Mouse (Mus musculus): ENCODE measurements at regions not wholly inside any gene's neighbourhood (a gene's known extent, or its start where the extent isn't known, plus 50 kb on each side); places are given as distances from the start of the nearest gene placed in this dataset.

DNA sequence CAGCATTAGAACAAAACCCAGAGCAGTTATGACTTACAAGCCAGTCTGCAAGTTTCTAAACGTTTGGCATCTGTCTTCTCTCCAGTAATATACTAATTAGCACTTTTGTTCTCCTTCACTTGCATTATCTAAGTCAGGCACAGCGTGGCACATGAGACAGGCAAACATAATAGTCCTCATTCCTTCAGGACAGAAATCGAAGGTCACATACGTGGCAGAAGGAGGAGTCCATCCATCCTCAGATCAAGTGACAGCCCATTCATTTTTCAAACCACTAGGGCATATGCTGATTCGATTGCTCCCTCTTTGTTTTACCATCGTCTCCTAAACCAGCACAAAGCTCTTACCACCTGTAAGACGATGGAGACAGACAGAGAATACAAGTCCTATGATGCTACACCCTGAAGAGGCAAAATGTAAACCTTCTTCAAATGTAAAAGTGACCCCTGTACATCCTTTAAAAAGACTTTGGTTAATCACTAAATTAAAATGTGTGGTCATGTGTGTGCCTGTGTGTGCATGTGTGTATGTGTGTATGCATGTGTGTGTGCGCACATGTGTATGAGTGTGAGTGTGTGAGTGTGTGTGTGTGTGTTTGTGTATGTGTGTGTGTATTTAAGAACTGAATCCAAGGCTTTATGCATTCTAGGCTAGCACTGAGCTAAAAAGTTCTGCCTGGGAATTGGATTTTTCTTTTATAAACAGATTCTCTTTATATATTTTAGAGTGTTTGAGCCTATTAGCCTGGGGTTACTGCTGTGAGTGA, 90.9 kb upstream of the Klf12 start:
- Histone ChIP-seq H3K27me3 (ENCODE audit: control insufficient read depth, insufficient read depth, low read length) (no peaks in the 10 kb centered on the region), H3K4me2 (replicated peaks) (peak overlapping the region; percentile 57), H3K4me1 (replicated peaks; ENCODE audit: control insufficient read depth, insufficient read depth, low read length) (no peaks in the 10 kb centered on the region), H3K36me3 (replicated peaks; ENCODE audit: control insufficient read depth, insufficient read depth) (no peaks in the 10 kb centered on the region), H3K4me3 (replicated peaks; ENCODE audit: low read length) (peak overlapping the region; percentile 20), H3K9me3 (ENCODE audit: control insufficient read depth, low read length) (no peaks in the 10 kb centered on the region), H3K27ac (peak overlapping the region; percentile 73), H3K9ac (peak overlapping the region; percentile 53)
- 19% methylated on average over 8 of the region's 8 CpGs for WGBS
- ATAC-seq (ENCODE audit: low FRiP score): peak; percentile 79
- DNase-seq (ENCODE audit: low spot score): peak; percentile 40

- WGBS: 23% methylated on average over 18 of the region's 18 CpGs
- Histone ChIP-seq H3K4me2 (replicated peaks) (peak overlapping the region; percentile 57), H3K36me3 (replicated peaks; ENCODE audit: control insufficient read depth, insufficient read depth) (no peaks in the 10 kb centered on the region), H3K9me3 (ENCODE audit: control insufficient read depth, low read length) (no peaks in the 10 kb centered on the region), H3K4me3 (replicated peaks; ENCODE audit: low read length) (peak overlapping the region; percentile 20), H3K9ac (peak overlapping the region; percentile 53), H3K4me1 (replicated peaks; ENCODE audit: control insufficient read depth, insufficient read depth, low read length) (no peaks in the 10 kb centered on the region), H3K27ac (peak overlapping the region; percentile 73), H3K27me3 (ENCODE audit: control insufficient read depth, insufficient read depth, low read length) (no peaks in the 10 kb centered on the region)
- DNase-seq (ENCODE audit: low spot score): peak; percentile 73
- ATAC-seq (ENCODE audit: low FRiP score): peak; percentile 91
Measured at GRCm38 (mm10) chr14:100374494-100375217, 90.2 kb upstream of the Klf12 start.

GRCm38 (mm10) chr14:100366234-100366864, 81.9 kb upstream of the Klf12 start:
- ATAC-seq (ENCODE audit: low FRiP score) (no peak), DNase-seq (ENCODE audit: low spot score) (no peak)
- H3K4me3 ChIP-seq (replicated peaks; ENCODE audit: low read length): no peak overlapping the region
- no peaks in the 10 kb centered on the region for H3K36me3 ChIP-seq (replicated peaks; ENCODE audit: control insufficient read depth, insufficient read depth)
- no peaks in the 10 kb centered on the region for H3K4me1 ChIP-seq (replicated peaks; ENCODE audit: control insufficient read depth, insufficient read depth, low read length)
- WGBS: 68% methylated on average over 5 of the region's 5 CpGs
- no peaks in the 10 kb centered on the region for H3K27me3 ChIP-seq (ENCODE audit: control insufficient read depth, insufficient read depth, low read length)
- no peaks in the 10 kb centered on the region for H3K9me3 ChIP-seq (ENCODE audit: control insufficient read depth, low read length)
- no peak overlapping the region for H3K4me2 ChIP-seq (replicated peaks)
- H3K9ac ChIP-seq: no peak overlapping the region
- no peak overlapping the region for H3K27ac ChIP-seq

- ATAC-seq (ENCODE audit: low FRiP score) (no peak), DNase-seq (ENCODE audit: low spot score) (no peak)
- Histone ChIP-seq H3K4me2 (replicated peaks) (no peak overlapping the region), H3K27me3 (ENCODE audit: control insufficient read depth, insufficient read depth, low read length) (no peaks in the 10 kb centered on the region), H3K9me3 (ENCODE audit: control insufficient read depth, low read length) (no peaks in the 10 kb centered on the region), H3K4me1 (replicated peaks; ENCODE audit: control insufficient read depth, insufficient read depth, low read length) (no peaks in the 10 kb centered on the region), H3K27ac (no peak overlapping the region), H3K9ac (no peak overlapping the region), H3K36me3 (replicated peaks; ENCODE audit: control insufficient read depth, insufficient read depth) (no peaks in the 10 kb centered on the region), H3K4me3 (replicated peaks; ENCODE audit: low read length) (no peak overlapping the region)
- WGBS: 64% methylated on average over 3 of the region's 3 CpGs
Measured at GRCm38 (mm10) chr14:100362786-100363185, 78.3 kb upstream of the Klf12 start.

DNA sequence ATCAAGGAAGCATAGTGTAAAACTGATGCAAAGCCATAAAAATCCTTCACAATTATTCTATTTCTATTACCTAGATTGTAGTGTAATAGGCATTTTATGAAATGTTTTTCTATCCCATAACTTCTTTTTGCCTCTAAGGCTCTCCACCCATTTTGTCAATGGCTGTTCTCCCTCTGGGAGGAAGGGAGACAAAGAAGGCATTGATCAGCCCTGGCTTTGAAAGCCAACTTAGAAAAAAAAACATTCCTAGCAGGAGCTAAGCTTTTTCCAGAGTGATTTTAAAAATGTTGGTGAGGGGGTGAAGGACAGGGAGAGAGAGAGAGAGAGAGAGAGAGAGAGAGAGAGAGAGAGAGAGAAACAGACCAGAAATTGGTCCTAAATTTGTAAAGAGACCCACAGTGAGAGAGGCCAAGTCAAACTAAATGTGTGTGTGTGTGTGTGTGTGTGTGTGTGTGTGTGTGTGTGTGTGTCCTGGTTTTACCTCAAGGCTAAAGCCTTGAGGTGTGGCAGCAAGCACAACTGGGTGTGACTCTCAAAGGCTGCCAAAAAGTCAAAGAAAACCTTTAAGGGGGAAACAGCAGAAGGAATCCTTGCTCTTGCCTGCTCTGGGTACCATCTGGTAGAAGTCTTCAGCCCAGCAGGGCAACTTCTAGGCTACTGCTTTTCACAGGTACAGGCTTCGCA, 77.0 kb upstream of the Klf12 start:
- Histone ChIP-seq H3K4me1 (replicated peaks; ENCODE audit: control insufficient read depth, insufficient read depth, low read length) (no peaks in the 10 kb centered on the region), H3K4me3 (replicated peaks; ENCODE audit: low read length) (no peak overlapping the region), H3K27ac (no peak overlapping the region), H3K27me3 (ENCODE audit: control insufficient read depth, insufficient read depth, low read length) (no peaks in the 10 kb centered on the region), H3K4me2 (replicated peaks) (no peak overlapping the region), H3K36me3 (replicated peaks; ENCODE audit: control insufficient read depth, insufficient read depth) (no peaks in the 10 kb centered on the region), H3K9ac (no peak overlapping the region), H3K9me3 (ENCODE audit: control insufficient read depth, low read length) (no peaks in the 10 kb centered on the region)
- ATAC-seq (ENCODE audit: low FRiP score) (no peak), DNase-seq (ENCODE audit: low spot score) (no peak)
- 57% methylated on average over 1 of the region's 1 CpGs for WGBS

- Histone ChIP-seq H3K4me2 (replicated peaks) (no peak overlapping the region), H3K27me3 (ENCODE audit: control insufficient read depth, insufficient read depth, low read length) (no peaks in the 10 kb centered on the region), H3K9me3 (ENCODE audit: control insufficient read depth, low read length) (no peaks in the 10 kb centered on the region), H3K27ac (no peak overlapping the region), H3K9ac (no peak overlapping the region), H3K36me3 (replicated peaks; ENCODE audit: control insufficient read depth, insufficient read depth) (no peaks in the 10 kb centered on the region), H3K4me1 (replicated peaks; ENCODE audit: control insufficient read depth, insufficient read depth, low read length) (no peaks in the 10 kb centered on the region), H3K4me3 (replicated peaks; ENCODE audit: low read length) (no peak overlapping the region)
- 69% methylated on average over 3 of the region's 3 CpGs for WGBS
- ATAC-seq (ENCODE audit: low FRiP score): no peak
- DNase-seq (ENCODE audit: low spot score): no peak
Measured at GRCm38 (mm10) chr14:100359881-100360280, 75.4 kb upstream of the Klf12 start.

DNA sequence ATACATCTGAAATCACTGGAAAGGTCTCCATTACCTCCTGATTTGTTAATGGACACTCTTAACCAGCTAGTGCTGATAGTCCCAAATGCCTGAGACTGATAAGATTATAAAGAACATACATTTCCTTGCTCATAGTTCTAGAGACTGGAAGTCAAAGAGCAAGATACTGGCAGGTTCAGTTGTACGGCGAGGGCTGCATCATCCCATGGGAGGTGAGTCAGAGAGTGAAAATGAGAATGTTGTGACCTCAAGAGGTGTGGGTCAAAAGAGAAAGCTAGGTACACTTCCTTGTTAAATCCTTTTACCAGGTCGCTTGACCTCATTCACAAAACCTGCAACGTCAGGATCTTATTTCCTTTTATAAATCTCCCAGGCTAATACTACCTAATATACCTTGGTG, 72.7 kb upstream of the Klf12 start:
- Histone ChIP-seq H3K9ac (no peak overlapping the region), H3K4me2 (replicated peaks) (no peak overlapping the region), H3K4me3 (replicated peaks; ENCODE audit: low read length) (no peak overlapping the region), H3K27ac (no peak overlapping the region), H3K27me3 (ENCODE audit: control insufficient read depth, insufficient read depth, low read length) (no peaks in the 10 kb centered on the region), H3K36me3 (replicated peaks; ENCODE audit: control insufficient read depth, insufficient read depth) (no peaks in the 10 kb centered on the region), H3K4me1 (replicated peaks; ENCODE audit: control insufficient read depth, insufficient read depth, low read length) (no peaks in the 10 kb centered on the region), H3K9me3 (ENCODE audit: control insufficient read depth, low read length) (no peaks in the 10 kb centered on the region)
- no peak for DNase-seq (ENCODE audit: low spot score)
- no peak for ATAC-seq (ENCODE audit: low FRiP score)
- WGBS: 80% methylated on average over 4 of the region's 4 CpGs

DNA sequence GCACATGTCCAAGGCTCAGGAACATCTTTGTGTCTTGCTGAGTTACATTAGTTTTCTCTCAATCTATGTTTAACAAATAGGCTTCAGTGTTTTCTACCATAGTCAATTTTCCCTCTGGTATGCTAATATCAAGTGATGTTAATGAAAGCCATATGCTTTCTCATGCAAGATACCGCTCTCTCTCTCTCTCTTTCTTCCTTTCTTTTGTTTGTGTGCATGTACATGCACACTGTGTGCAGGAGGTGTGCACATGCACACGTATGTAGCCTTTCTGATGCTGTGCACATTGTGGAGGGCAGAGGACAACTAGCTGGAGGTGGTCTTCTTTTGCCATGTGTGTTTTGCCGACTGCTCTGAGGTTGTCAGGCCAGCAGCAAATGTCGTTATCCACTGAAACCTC, 69.0 kb upstream of the Klf12 start:
- DNase-seq (ENCODE audit: low spot score) (no peak), ATAC-seq (ENCODE audit: low FRiP score) (no peak)
- Histone ChIP-seq H3K27ac (no peak overlapping the region), H3K4me2 (replicated peaks) (no peak overlapping the region), H3K36me3 (replicated peaks; ENCODE audit: control insufficient read depth, insufficient read depth) (no peaks in the 10 kb centered on the region), H3K4me1 (replicated peaks; ENCODE audit: control insufficient read depth, insufficient read depth, low read length) (no peaks in the 10 kb centered on the region), H3K4me3 (replicated peaks; ENCODE audit: low read length) (no peak overlapping the region), H3K27me3 (ENCODE audit: control insufficient read depth, insufficient read depth, low read length) (no peaks in the 10 kb centered on the region), H3K9ac (no peak overlapping the region), H3K9me3 (ENCODE audit: control insufficient read depth, low read length) (no peaks in the 10 kb centered on the region)
- 82% methylated on average over 4 of the region's 4 CpGs for WGBS

DNA sequence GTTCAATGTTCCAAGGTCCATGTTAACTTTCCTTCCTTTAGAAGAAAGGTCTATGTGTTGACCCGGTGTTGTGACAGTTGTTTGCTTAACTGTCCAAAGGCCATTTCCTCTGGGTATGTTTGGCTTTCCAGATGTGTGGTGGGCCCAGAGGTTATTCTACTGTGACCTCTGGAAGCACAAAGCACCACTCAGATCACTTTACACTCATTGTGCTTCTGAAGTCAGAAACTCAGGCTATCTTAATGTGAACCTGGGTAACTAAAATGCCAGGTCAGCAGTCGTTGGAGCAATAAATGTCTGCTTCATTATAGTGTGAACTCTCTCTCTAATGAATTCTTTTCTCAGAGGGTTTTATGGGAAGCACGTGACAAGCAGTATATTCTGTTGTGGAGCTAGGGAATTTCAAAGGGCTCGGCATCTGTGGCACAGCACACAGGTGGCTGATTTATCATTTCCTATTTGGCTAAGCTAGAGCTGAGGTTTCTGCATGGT, 68.5 kb upstream of the Klf12 start:
- Histone ChIP-seq H3K27me3 (ENCODE audit: control insufficient read depth, insufficient read depth, low read length) (no peaks in the 10 kb centered on the region), H3K9ac (no peak overlapping the region), H3K27ac (no peak overlapping the region), H3K4me3 (replicated peaks; ENCODE audit: low read length) (no peak overlapping the region), H3K9me3 (ENCODE audit: control insufficient read depth, low read length) (no peaks in the 10 kb centered on the region), H3K4me2 (replicated peaks) (no peak overlapping the region), H3K4me1 (replicated peaks; ENCODE audit: control insufficient read depth, insufficient read depth, low read length) (no peaks in the 10 kb centered on the region), H3K36me3 (replicated peaks; ENCODE audit: control insufficient read depth, insufficient read depth) (no peaks in the 10 kb centered on the region)
- DNase-seq (ENCODE audit: low spot score) (no peak), ATAC-seq (ENCODE audit: low FRiP score) (no peak)
- WGBS: 46% methylated on average over 4 of the region's 4 CpGs

Data from hindbrain, embryonic 14.5 days (tissue).